Mouse (Mus musculus) forebrain, embryonic 13.5 days (tissue): ENCODE results near the gene Gas2l1. TPM values are rescaled to one million over a fixed set of nuclear protein-coding genes. Genes with fewer than 3 reads are reported as not detected.
"Not testable (repeated sequence)": the region's sequence is repeated elsewhere in the genome, so short reads cannot be mapped to it uniquely, and the experiment has no call there.

ENCODE experiments used
- ATAC-seq: fragments of 200-750 bp; cut with Nextera tagmentation; 2 replicates; pipeline ENCODE4 v1.8.0; 2017
- H3K27ac ChIP-seq: fragments of 300-500 bp; sonication (generic); 2 replicates; pipeline ENCODE4 v1.5.1; 2015; ENCODE audit warnings: inconsistent platforms, mild to moderate bottlenecking, moderate library complexity
- H3K27me3 ChIP-seq: fragments of 300-500 bp; sonication (generic); 2 replicates; pipeline ENCODE4 v1.6.1; 2015; ENCODE audit warnings: mild to moderate bottlenecking, inconsistent platforms
- H3K36me3 ChIP-seq: fragments of 300-500 bp; sonication (generic); 2 replicates; pipeline ENCODE4 v1.6.1; 2015; ENCODE audit warnings: mild to moderate bottlenecking, inconsistent platforms; ENCODE audit not compliant: poor library complexity, severe bottlenecking
- H3K4me1 ChIP-seq: fragments of 300-500 bp; sonication (generic); 2 replicates; pipeline ENCODE4 v1.6.1; 2015; ENCODE audit warnings: inconsistent platforms
- H3K4me2 ChIP-seq: fragments of 300-500 bp; sonication (generic); 2 replicates; pipeline ENCODE4 v1.6.1; 2015; ENCODE audit warnings: inconsistent platforms, mild to moderate bottlenecking, moderate library complexity
- H3K4me3 ChIP-seq: fragments of 300-500 bp; sonication (generic); 2 replicates; pipeline ENCODE4 v1.5.1; 2015; ENCODE audit warnings: mild to moderate bottlenecking, inconsistent platforms
- H3K9ac ChIP-seq: fragments of 300-500 bp; sonication (generic); 2 replicates; pipeline ENCODE4 v1.6.1; 2015; ENCODE audit warnings: mild to moderate bottlenecking, inconsistent platforms
- H3K9me3 ChIP-seq: fragments of 300-500 bp; sonication (generic); replicated peaks from 2 replicates; pipeline ENCODE4 v1.6.1; 2016; ENCODE audit warnings: inconsistent platforms
- WGBS: fragments of 180-500 bp; shearing (Covaris S2); methylation state at CpG from one replicate; pipeline ENCODE4 v1.1.7; 2015; 5-methylcytosine and 5-hydroxymethylcytosine counted together
- polyA plus RNA-seq: library from polyadenylated mRNA; unstranded; fragments of >200 nt; fragmentation: Nextera tagmentation; extraction: Ambion mirVana; gene quantifications from 2 replicates; pipeline ENCODE4 v1.2.1, GENCODE M21; 2015

Gene Gas2l1
- polyA plus RNA-seq, 1 experiment from 2014 or later = 13.2 TPM

DNA sequence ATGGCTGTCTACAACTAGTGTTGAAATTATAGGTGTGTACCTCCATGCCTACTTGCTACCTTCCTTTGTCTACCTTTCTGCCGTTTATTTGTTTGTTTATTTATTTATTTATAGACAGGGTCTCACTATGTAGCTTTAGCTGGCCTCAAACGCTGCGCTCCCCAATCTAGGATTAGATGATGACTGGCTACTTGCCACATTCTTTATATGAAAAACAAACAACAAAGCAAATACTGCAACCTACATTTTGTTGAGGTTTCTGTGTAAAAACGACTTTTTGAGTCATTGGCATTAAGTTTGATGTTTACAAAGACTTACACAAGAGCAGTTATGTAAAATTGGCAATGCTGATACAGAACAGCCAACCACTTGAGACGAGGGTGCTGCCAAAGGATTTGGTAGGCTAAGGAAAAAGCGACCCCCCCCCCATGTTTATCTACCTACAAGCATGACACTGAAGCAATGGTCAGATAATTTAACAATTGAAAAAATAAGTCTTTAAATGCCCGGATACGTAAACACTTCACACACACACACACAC, 31.4 kb upstream of the Gas2l1 start:
- Histone ChIP-seq H3K36me3 (peaks cover 11% of the 10 kb centered on the region), H3K27me3 (no peaks in the 10 kb centered on the region), H3K4me1 (peaks cover 41% of the 10 kb centered on the region), H3K9me3 (no peaks in the 10 kb centered on the region), H3K9ac (peak overlapping the region; percentile 99; the same call in 1 of the 2 replicates), H3K27ac (no peak overlapping the region), H3K4me3 (peak overlapping the region; percentile 99), H3K4me2 (peak overlapping the region; percentile 85)
- WGBS = 76% methylated on average over 8 of the region's 8 CpGs
- ATAC-seq = no peak

DNA sequence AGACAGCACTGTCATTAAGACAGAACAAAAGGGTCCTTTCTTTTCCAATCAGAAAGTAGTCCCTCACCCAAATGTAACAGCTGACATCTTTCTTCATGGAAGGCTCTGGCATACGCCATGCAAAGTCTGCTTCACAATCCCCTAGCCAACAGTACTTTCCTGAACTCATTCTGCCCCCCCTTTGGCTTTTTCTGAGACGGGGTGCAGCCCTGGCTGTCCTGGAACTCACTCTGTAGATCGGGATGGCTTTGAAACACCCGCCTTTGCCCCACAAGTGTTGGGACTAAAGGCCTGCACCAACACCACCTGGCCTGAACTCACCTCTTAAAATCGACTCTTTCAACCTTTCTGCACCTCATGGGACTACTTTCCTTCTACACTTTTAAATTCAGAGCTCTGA, 30.8 kb upstream of the Gas2l1 start:
- H3K9me3 ChIP-seq = no peaks in the 10 kb centered on the region
- ATAC-seq = no peak
- no peak overlapping the region for H3K4me3 ChIP-seq
- H3K9ac ChIP-seq = no peak overlapping the region
- H3K27me3 ChIP-seq = no peaks in the 10 kb centered on the region
- 80% methylated on average over 5 of the region's 5 CpGs for WGBS
- peaks cover 35% of the 10 kb centered on the region for H3K4me1 ChIP-seq
- peak overlapping the region; percentile 85; the same call in 1 of the 2 replicates for H3K4me2 ChIP-seq
- H3K27ac ChIP-seq = no peak overlapping the region
- peaks cover 18% of the 10 kb centered on the region for H3K36me3 ChIP-seq

DNA sequence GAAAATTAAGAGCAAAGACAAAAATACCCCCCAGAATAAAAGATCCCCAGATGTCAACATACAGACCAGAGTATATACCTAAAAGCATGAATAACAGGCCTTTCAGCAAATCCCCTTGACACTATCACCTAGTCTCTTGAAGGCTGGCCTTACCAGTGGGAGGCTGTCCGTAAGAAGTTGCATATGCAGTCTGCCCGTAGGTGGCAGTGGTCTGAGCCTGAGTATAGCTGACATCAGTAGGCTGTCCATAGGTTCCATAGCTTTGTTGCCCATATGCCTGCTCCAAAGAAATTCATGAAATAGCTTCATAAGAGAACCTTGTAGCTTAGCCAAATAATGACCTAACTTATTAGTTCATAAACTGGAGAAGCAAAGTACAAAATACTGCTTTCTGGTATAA, 26.6 kb upstream of the Gas2l1 start:
- peaks cover 55% of the 10 kb centered on the region for H3K36me3 ChIP-seq

DNA sequence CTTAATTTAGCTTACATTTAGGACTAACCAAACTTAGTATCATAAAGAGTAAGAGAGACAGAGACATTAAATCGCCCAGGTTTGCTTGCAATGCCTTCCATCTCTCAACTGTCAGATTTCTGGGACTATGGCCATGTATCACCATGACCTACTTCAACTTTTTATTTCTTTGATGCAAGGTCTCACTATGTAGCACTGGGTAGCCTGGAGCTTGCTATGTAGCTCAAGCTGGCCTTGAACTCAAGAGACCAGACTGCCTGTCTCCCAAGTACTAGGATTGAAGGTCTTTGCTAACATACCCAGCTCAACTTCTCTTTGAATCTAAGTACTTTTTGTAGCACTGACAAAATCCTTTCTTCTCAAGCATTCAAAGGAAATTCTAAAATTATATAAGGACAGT, 24.0 kb upstream of the Gas2l1 start:
- ATAC-seq = no peak
- WGBS = 95% methylated on average over 1 of the region's 1 CpGs
- Histone ChIP-seq H3K36me3 (peaks cover 81% of the 10 kb centered on the region), H3K4me3 (no peak overlapping the region), H3K4me1 (0 out of 2 replicates have a peak, but pooled peaks cover 5% of the 10 kb centered on the region), H3K27me3 (no peaks in the 10 kb centered on the region), H3K9ac (no peak overlapping the region), H3K9me3 (no peaks in the 10 kb centered on the region), H3K4me2 (no peak overlapping the region), H3K27ac (no peak overlapping the region)

More for the DNA sequence above, 26.6 kb upstream of the Gas2l1 start:
- H3K9me3 ChIP-seq = no peaks in the 10 kb centered on the region
- H3K27ac ChIP-seq = no peak overlapping the region
- no peaks in the 10 kb centered on the region for H3K27me3 ChIP-seq
- no peak overlapping the region for H3K9ac ChIP-seq
- WGBS = 37% methylated on average over 2 of the region's 2 CpGs
- no peak for ATAC-seq
- peaks cover 16% of the 10 kb centered on the region for H3K4me1 ChIP-seq
- no peak overlapping the region for H3K4me2 ChIP-seq
- no peak overlapping the region for H3K4me3 ChIP-seq

- not testable (repeated sequence) for H3K27me3 ChIP-seq, H3K27ac ChIP-seq, H3K4me1 ChIP-seq, H3K9me3 ChIP-seq, H3K9ac ChIP-seq, H3K4me2 ChIP-seq, ATAC-seq, H3K4me3 ChIP-seq
- peaks cover 84% of the 10 kb centered on the region for H3K36me3 ChIP-seq
- 86% methylated on average over 4 of the region's 5 CpGs for WGBS
Observed at GRCm38 (mm10) chr11:5076843-5077242, 11.7 kb upstream of the Gas2l1 start.

DNA sequence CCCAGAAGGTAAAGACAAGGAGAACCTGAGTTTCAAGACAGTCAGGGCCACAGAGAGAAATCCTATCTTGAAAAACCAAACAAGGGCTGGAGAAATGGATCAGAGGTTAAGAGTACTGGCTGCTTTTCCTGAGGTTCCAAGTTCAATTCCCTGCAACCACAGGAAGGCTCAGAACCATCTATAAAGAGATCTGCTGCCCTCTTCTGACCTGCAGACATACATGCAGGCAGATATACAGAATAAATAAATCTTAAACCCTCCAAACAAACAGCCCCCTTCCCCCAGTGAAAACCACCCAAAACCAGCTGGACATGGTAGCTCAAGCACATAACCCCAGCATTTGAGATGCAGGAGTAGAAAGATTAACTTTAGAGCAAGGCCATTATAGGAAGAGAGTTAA, 10.6 kb upstream of the Gas2l1 start:
- no peak overlapping the region for H3K27ac ChIP-seq
- no peak overlapping the region for H3K4me3 ChIP-seq
- H3K4me2 ChIP-seq = no peak overlapping the region
- H3K9me3 ChIP-seq = no peaks in the 10 kb centered on the region
- no peaks in the 10 kb centered on the region for H3K27me3 ChIP-seq
- H3K36me3 ChIP-seq = peaks cover 89% of the 10 kb centered on the region
- ATAC-seq = no peak
- H3K9ac ChIP-seq = no peak overlapping the region
- no peaks in the 10 kb centered on the region for H3K4me1 ChIP-seq

- Histone ChIP-seq H3K4me1 (no peaks in the 10 kb centered on the region), H3K4me3 (no peak overlapping the region), H3K27me3 (no peaks in the 10 kb centered on the region), H3K9me3 (no peaks in the 10 kb centered on the region), H3K4me2 (no peak overlapping the region), H3K36me3 (peaks cover 89% of the 10 kb centered on the region), H3K9ac (no peak overlapping the region), H3K27ac (no peak overlapping the region)
- WGBS = 72% methylated on average over 4 of the region's 4 CpGs
- ATAC-seq = no peak
Observed at GRCm38 (mm10) chr11:5074882-5075281, 9.8 kb upstream of the Gas2l1 start.

- no peaks in the 10 kb centered on the region for H3K9me3 ChIP-seq
- no peak overlapping the region for H3K4me2 ChIP-seq
- no peak overlapping the region for H3K4me3 ChIP-seq
- peaks cover 14% of the 10 kb centered on the region for H3K27me3 ChIP-seq
- H3K9ac ChIP-seq = no peak overlapping the region
- no peak overlapping the region for H3K27ac ChIP-seq
- H3K4me1 ChIP-seq = peaks cover 16% of the 10 kb centered on the region
- 85% methylated on average over 9 of the region's 9 CpGs for WGBS
- ATAC-seq = no peak
- H3K36me3 ChIP-seq = peaks cover 57% of the 10 kb centered on the region
Observed at GRCm38 (mm10) chr11:5068126-5068971, 3.2 kb upstream of the Gas2l1 start.

- Histone ChIP-seq H3K27me3 (peaks cover 27% of the 10 kb centered on the region), H3K9ac (no peak overlapping the region), H3K9me3 (no peaks in the 10 kb centered on the region), H3K4me2 (no peak overlapping the region), H3K36me3 (peaks cover 49% of the 10 kb centered on the region), H3K4me3 (no peak overlapping the region), H3K27ac (no peak overlapping the region), H3K4me1 (peaks cover 28% of the 10 kb centered on the region)
- ATAC-seq = no peak
Observed at GRCm38 (mm10) chr11:5067063-5067462, 1.9 kb upstream of the Gas2l1 start.

DNA sequence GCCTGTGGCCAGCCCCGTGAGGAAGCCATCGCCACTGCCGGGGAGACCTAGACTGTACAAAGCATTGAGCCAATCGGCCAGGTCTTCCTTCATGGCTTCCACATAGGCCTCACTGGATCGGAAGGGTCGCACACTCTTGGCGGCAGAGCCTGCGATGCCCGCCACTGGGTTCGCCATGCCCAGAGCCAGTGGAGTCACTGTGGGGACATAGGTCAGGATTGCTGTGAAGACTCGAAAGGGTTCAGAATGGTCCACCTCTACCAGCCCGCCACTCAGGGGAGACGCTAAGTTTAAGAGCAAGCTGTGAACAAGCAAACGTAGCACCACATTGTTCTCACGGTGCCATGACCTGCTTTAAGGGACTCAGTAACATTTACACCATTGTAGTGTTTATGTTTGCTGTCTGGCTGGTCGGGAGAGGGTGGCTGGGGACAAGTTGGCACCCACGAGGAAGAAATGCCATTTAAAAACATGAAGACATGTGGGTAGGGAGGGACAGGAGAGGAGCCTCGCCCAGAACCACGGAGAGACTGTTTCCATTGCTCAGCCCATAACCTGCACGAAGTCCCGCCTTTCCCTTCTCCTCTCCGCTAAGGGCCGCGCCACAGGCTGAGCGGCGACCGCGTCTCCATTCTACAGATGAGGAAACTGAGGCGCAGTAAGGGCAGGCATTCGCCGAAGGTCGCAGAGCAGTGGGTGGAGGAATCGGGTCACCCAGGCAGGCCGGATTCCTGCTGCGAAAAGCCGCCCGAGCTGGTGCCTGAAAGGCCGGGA, 658 bp downstream of the Gas2l1 start:
- Histone ChIP-seq H3K4me1 (peaks cover 45% of the 10 kb centered on the region), H3K4me2 (peak overlapping the region; percentile 87), H3K9me3 (no peaks in the 10 kb centered on the region), H3K27me3 (peaks cover 53% of the 10 kb centered on the region), H3K36me3 (peaks cover 25% of the 10 kb centered on the region), H3K9ac (peak overlapping the region; percentile 82), H3K27ac (no peak overlapping the region), H3K4me3 (peak overlapping the region; percentile 69)
- no peak; the same call in 1 of the 2 replicates for ATAC-seq
- 16% methylated on average over 38 of the region's 38 CpGs for WGBS

DNA sequence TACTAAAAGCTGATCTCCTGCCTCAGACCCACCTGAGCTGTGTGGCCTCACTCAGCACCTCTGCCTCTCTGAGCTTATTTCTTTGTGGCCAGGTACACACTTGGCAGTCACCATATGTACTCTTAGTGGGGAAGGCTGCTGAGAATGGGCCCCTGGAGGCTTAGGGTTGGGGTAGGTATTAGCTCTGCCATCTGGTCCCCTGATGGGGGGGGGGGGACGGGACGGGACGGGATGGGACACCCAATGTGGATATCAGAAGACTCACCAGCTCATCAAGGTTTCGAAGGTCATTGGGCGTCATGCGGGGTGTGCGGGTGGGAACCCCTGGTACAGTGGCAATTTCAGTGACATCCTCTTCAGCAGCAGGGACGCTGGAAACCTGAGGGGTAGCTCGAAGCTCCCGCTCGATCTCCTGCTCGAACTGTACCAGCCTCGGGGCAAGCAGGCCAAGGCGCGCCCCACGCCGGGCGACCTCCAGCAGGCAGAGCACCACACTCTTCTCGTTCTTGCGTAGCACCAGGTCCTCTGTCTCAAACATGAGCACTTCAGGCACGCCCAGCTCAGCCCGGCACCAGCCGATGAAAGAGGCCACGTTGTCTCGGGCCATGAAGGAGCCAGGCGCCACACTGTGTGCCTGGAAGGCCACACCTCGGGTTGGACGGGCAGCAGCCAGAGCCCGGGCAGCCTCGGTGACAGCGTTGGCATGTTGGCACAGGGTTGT, 1.4 kb downstream of the Gas2l1 start:
- Histone ChIP-seq H3K9me3 (no peaks in the 10 kb centered on the region), H3K4me2 (peak overlapping the region; percentile 87), H3K4me3 (peak overlapping the region; percentile 69), H3K4me1 (peaks cover 49% of the 10 kb centered on the region), H3K36me3 (peaks cover 17% of the 10 kb centered on the region), H3K27ac (no peak overlapping the region), H3K27me3 (peaks cover 61% of the 10 kb centered on the region), H3K9ac (peak overlapping the region; percentile 82; the same call in 1 of the 2 replicates)
- WGBS = 55% methylated on average over 31 of the region's 31 CpGs
- ATAC-seq = no peak
